Mouse (Mus musculus): ENCODE results near the gene Cntfr.
"Not testable (repeated sequence)": the region's sequence is repeated elsewhere in the genome, so short reads cannot be mapped to it uniquely, and the experiment has no call there.

Cntfr gene

GRCm38 (mm10) chr4:41710229-41710628 lies 13.3 kb upstream of the Cntfr start:
- no peak for DNase-seq (ENCODE audit: extremely low spot score, low spot score)

GRCm38 (mm10) chr4:41708192-41708745 lies 11.4 kb upstream of the Cntfr start:
- DNase-seq (ENCODE audit: extremely low spot score, low spot score), result no peak

- DNase-seq (ENCODE audit: extremely low spot score, low spot score), result peak; percentile 68
Measured at GRCm38 (mm10) chr4:41707011-41707535, 10.2 kb upstream of the Cntfr start.

- DNase-seq (ENCODE audit: extremely low spot score, low spot score), result no peak
Measured at GRCm38 (mm10) chr4:41705922-41706754, 9.2 kb upstream of the Cntfr start.

- no peak for DNase-seq (ENCODE audit: extremely low spot score, low spot score)
Measured at GRCm38 (mm10) chr4:41704651-41705050, 7.8 kb upstream of the Cntfr start.

- DNase-seq (ENCODE audit: extremely low spot score, low spot score), result not testable (repeated sequence)
Measured at GRCm38 (mm10) chr4:41702226-41702625, 5.3 kb upstream of the Cntfr start.

GRCm38 (mm10) chr4:41700224-41700623 lies 3.3 kb upstream of the Cntfr start:
- not testable (repeated sequence) for DNase-seq (ENCODE audit: extremely low spot score, low spot score)

- not testable (repeated sequence) for DNase-seq (ENCODE audit: extremely low spot score, low spot score)
Measured at GRCm38 (mm10) chr4:41699783-41700182, 2.9 kb upstream of the Cntfr start, which contains the start of gene Il11ra1. Il11ra1 (plus strand) TSS chr4:41699989.

GRCm38 (mm10) chr4:41698421-41699016 lies 1.6 kb upstream of the Cntfr start:
- DNase-seq (ENCODE audit: extremely low spot score, low spot score), result not testable (repeated sequence)

- not testable (repeated sequence) for DNase-seq (ENCODE audit: extremely low spot score, low spot score)
Measured at GRCm38 (mm10) chr4:41696452-41696851, 437 bp downstream of the Cntfr start.

GRCm38 (mm10) chr4:41695800-41696199 lies 1.1 kb downstream of the Cntfr start:
- not testable (repeated sequence) for DNase-seq (ENCODE audit: extremely low spot score, low spot score)

- not testable (repeated sequence) for DNase-seq (ENCODE audit: extremely low spot score, low spot score)
Measured at GRCm38 (mm10) chr4:41693511-41693910, 3.4 kb downstream of the Cntfr start.

- not testable (repeated sequence) for DNase-seq (ENCODE audit: extremely low spot score, low spot score)
Measured at GRCm38 (mm10) chr4:41690014-41690413, 6.9 kb downstream of the Cntfr start.

GRCm38 (mm10) chr4:41688562-41688961 lies 8.3 kb downstream of the Cntfr start:
- not testable (repeated sequence) for DNase-seq (ENCODE audit: extremely low spot score, low spot score)

- DNase-seq (ENCODE audit: extremely low spot score, low spot score), result not testable (repeated sequence)
Measured at GRCm38 (mm10) chr4:41685882-41686492, 10.9 kb downstream of the Cntfr start.

- not testable (repeated sequence) for DNase-seq (ENCODE audit: extremely low spot score, low spot score)
Measured at GRCm38 (mm10) chr4:41684931-41685453, 11.9 kb downstream of the Cntfr start.

- peak; percentile 61 for DNase-seq (ENCODE audit: extremely low spot score, low spot score)
Measured at GRCm38 (mm10) chr4:41684131-41684930, 12.6 kb downstream of the Cntfr start.

GRCm38 (mm10) chr4:41683303-41683702 lies 13.6 kb downstream of the Cntfr start:
- DNase-seq (ENCODE audit: extremely low spot score, low spot score), result not testable (repeated sequence)

GRCm38 (mm10) chr4:41682789-41683188 lies 14.1 kb downstream of the Cntfr start:
- DNase-seq (ENCODE audit: extremely low spot score, low spot score), result no peak

- no peak for DNase-seq (ENCODE audit: extremely low spot score, low spot score)
Measured at GRCm38 (mm10) chr4:41681947-41682346, 14.9 kb downstream of the Cntfr start.

Data from neural tube, embryonic 10.5 days (tissue).